Mouse (Mus musculus) MN1 (cell line): ENCODE data around the gene Rpl32.

Experiments
- DNase-seq: peaks from one replicate; pipeline ENCODE4 v3.0.0-alpha.2; 2016; ENCODE audit warnings: low spot score

Rpl32 gene

DNA sequence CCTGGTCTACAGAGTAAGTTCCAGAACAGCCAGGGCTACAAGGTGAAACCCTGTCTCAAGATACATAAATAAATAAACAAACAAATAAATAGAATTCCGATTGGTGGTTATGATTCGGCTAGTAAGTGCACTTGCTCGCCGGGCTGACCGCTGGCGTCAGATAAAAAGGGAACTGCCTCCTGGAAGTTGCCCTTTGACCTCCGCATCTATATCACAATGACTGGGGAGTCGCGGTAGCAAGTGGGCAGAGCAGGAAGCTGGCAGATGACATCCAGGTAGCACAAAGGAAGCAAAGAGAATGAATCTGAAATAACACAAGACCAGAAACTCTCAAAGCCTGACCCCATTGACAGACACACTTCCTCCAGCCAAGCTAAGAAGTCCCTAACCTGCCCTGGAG lies 41.2 kb downstream of the Rpl32 start:
- DNase-seq: no peak

DNA sequence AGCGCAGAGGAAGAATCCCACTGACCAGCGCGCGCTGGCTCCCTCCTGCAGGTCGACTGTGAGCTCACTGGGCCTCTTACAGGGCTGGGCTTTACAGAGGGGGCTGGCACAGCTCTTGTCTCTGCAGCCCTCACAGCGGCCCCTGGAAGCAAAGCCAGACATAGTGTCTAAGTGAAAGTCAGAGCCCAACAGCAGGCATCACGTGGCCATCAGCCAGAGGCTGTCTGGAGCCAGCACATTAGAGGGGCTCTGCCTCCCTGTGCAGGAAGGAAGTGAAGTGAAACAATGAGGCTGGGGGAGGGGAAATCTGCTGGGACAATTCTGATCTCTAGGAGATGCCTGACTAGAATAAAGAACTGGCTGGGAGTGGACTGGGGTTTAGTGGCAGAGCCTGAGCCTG lies 44.4 kb downstream of the Rpl32 start:
- peak; percentile 77 for DNase-seq

DNA sequence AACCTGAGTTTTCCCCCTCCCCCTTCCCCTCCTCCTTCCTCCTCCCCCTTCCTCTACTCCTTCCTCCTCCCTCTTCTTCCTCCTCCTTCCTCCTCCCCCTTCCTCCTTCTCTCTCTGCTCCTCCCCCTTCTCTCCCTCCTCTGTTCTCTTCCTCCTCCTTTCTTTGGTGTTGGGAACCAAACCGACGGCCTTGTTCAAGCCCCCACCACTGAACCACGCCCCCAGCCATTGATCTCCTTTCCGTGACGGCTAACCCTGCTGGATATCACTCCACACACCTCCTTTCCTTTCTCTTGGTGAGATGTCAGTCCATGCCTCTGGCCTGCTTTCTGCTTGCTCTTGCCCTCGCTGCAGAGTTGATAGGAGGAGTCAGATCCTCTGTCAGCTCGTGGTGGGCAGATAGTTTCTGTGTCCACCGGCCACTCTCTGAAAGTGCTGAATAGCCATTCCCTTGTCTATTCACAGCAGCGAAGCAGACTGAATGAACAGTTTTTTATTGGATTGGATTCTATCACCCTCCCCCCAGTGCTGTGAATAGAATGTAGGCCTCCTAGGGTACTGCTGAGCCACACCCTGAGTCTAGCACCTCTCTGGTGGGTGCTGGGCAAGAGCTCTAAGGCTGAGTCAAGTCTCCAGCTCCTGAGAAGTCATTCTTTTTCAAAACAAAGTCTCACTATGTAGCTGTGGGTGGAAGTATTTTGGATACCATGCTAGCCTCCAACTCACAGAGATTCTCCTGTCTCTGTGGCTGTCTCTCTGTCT lies 46.4 kb downstream of the Rpl32 start, which contains the start of gene Tmem40:
Tmem40 (minus strand) TSS at position 416 of the 762 bp plus-strand sequence.
- DNase-seq: no peak

DNA sequence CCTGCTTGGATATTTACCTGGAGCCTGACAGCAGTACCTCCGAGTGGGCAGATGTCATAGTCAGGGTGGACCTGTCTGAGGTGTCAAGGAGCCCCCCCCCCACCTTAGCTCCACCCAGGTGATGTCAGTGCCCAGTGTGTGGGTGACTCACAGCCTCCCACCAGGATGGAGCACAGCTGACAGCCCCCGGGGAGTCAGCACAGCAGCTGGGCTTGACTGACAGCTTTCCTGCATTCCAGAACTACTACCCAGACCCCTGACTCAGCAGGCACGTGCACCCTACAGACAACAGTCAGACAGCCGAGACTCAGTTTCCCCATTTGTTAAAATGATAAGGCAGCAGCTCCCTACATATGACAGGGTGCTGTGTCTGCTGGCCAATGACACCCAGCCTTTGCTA lies 47.6 kb downstream of the Rpl32 start:
- DNase-seq: no peak

DNA sequence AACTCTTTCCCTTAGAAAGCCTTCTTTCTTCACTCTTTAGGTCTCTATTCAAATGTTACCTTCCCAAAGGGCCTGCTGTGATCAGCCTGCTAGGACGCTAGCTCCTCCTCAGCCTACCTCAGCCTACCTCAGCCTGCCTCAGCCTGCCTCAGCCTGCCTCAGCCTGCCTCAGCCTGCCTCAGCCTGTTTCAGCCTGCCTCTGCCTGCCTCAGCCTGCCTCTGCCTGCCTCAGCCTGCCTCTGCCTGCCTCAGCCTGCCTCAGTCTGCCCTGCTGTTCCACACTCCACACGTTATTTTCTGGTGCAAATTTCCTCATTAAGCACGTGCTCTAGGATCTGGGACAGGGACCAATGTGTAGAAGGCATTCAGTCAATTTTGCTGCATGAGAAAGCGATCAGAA lies 48.4 kb downstream of the Rpl32 start:
- DNase-seq: no peak

- DNase-seq: no peak
These were observed 49.1 kb downstream of the Rpl32 start for GRCm38 (mm10) chr6:115759461-115759860.

GRCm38 (mm10) chr6:115758981-115759435 lies 49.5 kb downstream of the Rpl32 start:
- no peak for DNase-seq

DNA sequence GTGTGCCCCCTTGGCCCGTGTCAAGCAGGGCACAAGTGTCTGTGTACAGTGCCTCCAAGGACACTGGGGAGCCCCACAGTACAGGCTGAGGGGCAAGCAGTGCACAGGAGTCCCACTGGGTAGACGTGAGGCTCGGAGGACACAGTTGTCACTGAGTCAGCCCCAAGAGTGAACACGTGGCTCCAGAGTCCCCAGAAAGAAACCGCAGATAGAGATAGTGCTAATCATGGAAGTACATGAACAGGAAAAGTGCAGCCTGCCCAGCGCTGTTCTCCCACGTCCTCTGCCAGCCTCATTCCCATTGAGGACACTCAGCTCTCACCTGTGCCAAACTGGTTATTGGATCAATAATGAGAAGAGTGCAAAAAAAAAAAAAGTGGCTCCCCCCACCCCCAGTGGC lies 53.0 kb downstream of the Rpl32 start:
- no peak for DNase-seq
